Mouse (Mus musculus) kidney, adult 2 months (tissue): ENCODE results near the gene Tbx4.

Experiments
- CTCF ChIP-seq: fragments of 200-500 bp; conservative IDR thresholded peaks from 2 replicates; pipeline ENCODE4 v1.5.1; 2011; ENCODE audit warnings: low read depth, mild to moderate bottlenecking, control low read depth, low read length, moderate library complexity, mixed read lengths; ENCODE audit not compliant: insufficient read depth, insufficient read length
- POLR2A ChIP-seq: fragments of 200-500 bp; IDR thresholded peaks from one replicate; pipeline ENCODE4 v1.6.1; 2011; ENCODE audit warnings: low read depth, low read length, control low read depth

- TF ChIP-seq POLR2A (no peak), CTCF (no peak)
Observed at GRCm38 (mm10) chr11:85885665-85886428, at the start of gene Tbx4.
